Mouse (Mus musculus) heart, adult 18-20 months (tissue): ENCODE measurements at regions not wholly inside any gene's neighbourhood (a gene's known extent, or its start where the extent isn't known, plus 50 kb on each side); places are given as distances from the start of the nearest gene placed in this dataset.

ENCODE experiments used
- DNase-seq, 2 experiments: peaks; one replicate each; pipeline ENCODE4 v3.0.0; 2021 to 2022; ENCODE audit warnings: mixed read lengths in 1 of 2

DNA sequence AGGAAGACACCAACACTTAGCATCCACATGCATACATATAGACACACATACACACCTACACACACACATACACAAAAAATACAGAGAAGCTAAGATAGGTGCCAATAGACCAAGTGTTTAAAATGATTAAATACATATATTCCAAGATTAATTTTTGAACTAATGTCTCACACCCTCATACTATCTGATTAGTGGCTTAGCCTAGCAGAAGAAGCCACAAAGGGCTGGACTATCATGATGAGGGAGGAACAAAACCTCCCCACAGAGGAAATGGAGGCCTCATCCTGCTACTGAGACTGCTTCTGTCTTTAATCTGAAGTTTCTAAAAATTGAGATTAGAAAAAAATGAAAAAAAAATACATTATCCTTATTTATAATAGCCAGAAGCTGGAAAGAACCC is 780.6 kb downstream of the Tmem114 start:
- no peak for DNase-seq

DNA sequence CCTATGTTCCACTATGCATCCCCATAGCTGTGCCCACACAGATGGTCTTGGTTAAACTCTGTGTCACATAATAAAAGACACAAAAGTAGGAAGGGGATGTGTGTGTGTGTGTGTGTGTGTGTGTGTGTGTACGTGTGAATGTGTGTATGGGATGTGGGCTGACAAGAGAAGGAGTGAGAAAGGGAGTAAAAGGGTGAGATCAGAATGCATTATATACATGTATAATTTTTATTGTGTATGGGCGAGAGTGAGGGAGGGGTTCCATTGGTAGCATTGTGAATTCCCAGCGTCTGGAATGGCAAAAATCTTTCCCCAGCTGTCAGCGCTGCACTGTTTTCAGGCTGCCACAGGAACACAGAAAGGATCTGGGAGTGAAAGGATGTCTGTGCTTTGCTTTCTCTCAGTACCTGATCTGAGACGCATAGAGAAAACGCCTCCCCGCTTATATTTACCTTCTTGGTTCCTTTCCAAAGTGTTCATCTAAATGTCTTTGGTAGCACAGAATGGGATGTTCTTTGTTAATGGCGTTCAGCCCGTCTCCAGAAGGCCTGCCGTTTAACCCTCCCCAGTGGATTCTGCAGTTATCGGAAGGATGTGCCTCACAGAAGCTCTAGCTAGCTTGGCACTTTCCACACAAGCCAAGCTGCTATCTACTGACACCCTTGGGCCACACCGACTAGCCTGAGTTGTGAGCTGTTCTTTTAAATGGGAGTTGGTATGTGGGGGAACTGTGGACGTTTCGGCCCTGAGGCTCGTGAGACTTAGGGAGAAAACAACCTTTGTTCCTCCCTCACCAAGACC is 785.8 kb downstream of the Tmem114 start:
- DNase-seq, result peak in 1 of 2 experiments; percentile 1

DNA sequence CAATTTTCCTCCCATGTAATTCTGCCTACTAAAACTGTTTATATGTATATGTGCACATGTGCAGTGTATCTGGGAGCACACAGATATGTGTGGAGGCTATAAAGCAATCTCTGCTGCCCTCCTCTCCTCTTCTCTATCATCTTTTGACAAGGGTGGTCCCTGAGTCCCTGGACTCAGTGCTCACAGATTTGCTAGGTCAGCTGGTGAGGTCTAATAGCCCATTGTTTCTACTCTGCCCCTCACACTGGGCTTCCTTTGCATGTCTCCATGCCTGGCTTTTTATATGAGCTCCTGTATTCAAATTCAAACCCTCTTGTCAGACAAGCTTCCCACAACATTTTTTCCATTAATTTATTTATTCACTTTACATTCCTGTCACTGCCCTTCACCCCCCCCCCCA is 786.9 kb downstream of the Tmem114 start:
- DNase-seq, result no peak

DNA sequence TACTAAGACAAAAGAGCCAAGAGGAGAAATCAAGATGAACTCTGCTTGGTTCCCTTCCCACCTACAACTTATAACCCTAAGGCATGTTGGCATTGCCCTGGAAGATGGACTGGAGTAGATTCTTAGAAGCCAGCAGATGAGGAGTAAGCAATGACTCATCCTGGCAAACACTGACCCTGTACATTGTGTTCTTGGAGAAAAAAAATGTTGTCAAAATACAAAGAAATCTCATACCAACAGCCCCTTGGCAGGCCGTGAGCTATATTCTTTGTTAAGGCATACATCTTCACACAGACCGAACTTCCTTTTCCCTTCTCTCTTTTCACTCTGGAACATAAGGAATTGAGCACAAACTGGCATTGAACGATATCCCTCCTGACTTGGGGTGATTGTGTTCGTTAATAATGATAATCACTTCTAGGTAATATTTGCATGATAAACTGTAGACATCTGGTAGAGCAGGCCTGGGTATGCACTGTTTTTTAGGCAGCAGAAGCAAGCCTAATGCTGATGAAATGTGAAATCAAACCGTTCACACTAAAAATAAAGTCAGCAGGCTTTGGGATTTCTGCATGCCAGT is 787.7 kb downstream of the Tmem114 start:
- DNase-seq, result no peak

DNA sequence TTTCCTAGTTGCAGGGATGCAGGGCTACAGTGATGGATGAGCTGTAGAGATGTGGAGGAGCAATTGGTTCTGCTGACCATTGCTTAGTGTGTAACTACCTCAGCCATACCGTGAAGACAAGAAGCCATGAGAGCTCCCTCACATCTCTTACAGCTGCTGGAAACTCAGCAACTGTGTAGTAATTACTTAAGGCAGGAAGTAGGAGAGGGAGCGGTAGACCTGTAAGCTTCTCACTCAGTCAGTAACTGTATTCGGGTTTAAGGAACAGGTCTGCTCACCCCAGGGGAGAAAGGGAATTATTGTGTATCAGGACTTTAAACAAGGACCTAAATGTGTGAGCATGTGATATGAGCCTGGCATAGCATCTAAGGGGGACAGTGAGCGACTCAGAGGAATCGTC is 788.6 kb downstream of the Tmem114 start:
- DNase-seq, result no peak

DNA sequence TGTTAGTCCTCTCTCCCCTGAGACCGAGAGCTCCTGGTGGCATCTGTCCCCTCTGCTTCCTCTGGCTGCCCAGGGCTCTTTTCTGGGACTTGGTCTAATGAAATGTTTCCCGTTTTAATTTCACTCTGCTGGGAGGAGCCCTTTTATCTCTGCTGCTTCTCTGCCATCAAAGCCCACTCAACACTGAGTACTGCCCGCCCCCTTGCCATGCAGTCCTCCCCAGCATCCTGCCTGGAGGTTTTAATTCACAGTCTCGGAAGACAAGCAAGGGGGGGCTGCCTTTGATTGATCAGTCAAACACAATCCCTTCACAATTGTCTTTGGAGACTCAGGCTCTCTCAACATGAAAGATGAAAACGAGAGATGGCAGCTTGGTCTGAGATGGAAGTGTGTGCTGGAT is 792.5 kb downstream of the Tmem114 start:
- DNase-seq, result no peak

DNA sequence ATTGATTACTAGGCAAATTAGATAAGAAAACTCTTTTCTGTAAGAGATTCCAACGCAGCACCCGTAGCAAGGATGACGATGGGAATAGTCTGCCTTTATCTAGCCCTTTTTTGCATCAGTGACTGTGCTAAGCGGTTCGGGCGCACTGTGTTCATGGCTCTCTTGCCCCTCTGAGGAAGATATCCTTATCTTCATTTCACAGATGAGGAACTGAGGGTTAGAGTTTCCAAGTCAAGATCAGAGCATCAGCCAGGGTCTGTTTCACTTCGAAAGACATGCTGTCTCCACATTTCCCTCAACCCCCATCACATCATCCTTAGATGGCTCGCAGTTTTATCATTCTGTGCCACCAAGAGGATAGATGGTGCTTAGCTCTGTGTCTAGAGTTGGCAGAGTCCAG is 796.6 kb downstream of the Tmem114 start:
- no peak for DNase-seq

DNA sequence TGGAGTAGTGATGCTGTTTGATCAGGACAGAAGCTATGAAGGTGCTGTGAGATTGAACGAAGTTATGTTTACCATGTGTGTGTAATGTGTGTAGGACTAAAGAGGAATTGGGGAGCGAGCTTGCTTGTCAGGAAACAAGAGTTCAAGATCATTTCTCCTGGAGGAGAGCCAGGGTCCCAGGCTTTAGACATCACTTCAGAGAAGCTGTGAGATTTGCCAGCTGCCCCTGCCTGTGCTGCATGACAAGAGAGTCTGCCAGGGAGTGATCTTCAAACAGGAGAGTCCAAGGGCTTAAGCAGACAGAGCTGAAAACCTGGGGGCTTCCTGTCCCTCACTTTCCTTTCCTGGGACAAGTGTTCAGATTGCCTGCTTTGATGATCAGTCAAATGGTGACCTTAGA is 818.3 kb downstream of the Tmem114 start:
- peak in 1 of 2 experiments; percentile 12 for DNase-seq

DNA sequence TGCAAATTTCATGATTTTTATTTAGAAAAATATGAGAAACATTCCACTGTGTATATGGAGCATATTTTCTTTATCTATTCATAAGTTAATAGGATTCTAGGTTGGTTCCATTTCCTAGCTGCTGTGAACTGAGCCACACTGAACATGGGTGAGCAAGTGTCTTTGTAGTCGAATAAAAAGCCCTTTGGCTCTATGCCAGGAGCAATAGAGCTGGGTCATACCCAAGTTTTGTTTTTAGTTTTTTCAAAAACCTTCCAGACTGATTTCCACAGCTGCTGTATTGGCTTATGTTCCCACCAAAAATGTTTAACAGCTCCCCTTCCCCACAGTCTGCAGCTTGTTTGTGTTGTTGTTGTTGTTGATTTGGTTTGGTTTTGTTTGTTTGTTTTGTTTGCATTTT is 822.5 kb downstream of the Tmem114 start:
- peak; percentile 1 to 15 for DNase-seq

DNA sequence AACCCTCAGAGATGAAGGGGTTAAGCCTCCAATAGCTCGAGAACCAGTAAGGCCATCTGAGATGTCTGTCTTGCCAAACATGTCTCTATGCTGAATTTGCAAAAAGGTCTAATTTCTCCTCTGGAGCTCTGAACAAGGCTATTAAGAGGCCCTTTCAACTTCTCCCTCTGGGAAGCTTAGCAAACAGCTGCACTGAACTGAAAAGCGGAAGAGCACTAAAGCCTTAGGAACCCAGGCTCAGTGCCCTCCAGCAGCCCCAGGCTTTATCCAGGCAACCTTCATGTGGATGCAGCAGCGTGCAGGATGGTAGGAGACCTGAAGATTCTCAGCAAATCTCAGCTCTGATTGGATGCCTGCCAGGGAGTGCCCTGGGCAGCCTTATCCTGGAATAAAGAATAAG is 850.1 kb downstream of the Tmem114 start:
- DNase-seq, result peak; percentile 23 to 35

DNA sequence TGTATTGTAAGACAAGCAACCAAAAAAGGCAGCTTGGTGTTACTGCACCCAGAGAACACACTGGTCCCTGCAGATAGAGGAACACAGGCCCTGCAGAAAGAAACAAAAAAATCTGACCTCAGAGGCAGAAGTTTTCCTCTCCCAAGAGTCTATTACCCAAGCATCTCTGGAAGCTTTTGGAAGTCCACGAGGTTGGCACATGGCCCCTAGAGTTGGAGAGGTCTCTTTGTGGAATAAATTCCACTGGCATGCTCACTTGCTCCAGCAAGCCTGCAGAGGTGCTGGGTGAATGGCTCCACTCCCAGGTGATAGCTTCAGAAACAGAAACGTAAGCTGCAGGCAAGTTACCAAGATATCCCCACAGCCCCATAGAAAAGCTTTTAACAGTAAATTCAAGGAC is 864.1 kb downstream of the Tmem114 start:
- DNase-seq, result peak; percentile 69 to 73

DNA sequence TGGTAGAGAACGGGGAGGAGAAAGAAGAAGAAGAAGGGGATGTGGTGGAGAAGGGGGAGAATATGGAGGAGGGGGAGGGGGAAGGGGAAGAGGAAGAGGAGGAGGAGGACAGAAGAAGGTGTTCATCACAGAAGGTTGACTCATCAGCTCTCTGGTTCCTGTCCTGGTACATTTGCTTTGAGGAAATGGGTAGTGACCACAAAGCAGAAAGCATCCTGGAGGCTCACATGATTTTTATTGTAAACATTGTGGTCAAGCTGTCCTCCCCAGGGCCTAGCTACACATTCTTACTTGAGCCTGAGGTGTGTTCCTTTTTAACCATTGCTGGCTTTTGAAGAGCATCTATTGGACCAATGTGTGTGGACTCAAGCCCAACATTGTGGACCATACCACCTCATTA is 865.8 kb downstream of the Tmem114 start:
- peak in 1 of 2 experiments; percentile 43 for DNase-seq

DNA sequence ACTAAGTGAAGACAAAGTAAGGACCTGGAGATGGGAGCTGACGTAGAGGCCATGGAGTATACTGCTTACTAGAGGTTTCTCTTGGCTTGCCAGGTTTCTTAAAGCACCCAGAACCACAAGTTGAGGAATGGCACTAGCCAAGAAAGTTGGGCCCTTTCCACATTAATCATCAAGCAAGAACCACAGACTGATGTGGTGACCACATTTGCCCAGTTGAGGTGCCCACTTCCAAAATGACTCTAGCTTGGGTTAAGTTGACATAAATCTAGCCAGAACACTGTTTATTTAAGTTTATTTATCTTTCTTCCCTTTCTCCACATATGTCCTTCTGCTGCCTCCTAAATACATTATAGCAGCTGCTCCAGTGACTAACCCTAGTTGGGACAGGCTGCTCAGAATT is 866.3 kb downstream of the Tmem114 start:
- DNase-seq, result no peak

DNA sequence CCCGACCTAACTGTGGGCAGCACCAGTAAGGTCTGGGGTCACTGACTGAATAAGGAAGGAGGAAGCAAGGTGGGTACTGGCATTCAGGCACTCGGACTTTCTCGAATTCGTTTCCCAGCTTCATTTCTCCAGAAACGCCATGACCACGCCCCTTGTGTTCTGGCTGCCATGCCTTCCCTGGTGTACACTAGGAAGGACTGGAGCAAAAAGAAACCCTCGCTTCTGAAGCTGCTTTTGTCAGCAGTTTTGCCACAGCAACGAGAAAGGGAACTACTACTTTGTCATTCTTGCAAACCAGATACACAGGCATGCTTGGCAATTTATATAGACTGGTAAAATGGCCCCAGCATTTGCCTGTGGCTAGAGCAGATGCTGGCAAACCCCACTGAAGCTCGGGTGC is 869.0 kb downstream of the Tmem114 start:
- peak; percentile 17 to 51 for DNase-seq

DNA sequence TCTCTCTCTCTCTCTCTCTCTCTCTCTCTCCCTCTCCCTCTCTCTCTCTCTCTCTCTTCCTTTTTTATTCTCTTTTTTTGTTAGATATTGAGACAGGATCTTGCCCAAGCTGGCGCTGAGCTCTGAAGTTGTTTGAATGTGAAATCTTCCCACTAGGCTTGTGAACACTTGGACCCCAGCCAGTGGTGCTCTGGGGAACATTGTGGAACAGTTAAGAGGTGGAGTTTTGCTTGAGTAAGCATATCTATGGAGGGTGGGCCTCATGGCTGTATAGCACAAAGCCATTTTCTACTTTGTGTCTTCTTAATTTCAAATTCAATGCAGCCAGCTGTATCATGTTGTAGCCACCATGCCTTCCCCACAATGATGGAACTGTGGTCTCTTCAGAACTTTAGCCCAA is 875.4 kb downstream of the Tmem114 start:
- DNase-seq, result no peak

DNA sequence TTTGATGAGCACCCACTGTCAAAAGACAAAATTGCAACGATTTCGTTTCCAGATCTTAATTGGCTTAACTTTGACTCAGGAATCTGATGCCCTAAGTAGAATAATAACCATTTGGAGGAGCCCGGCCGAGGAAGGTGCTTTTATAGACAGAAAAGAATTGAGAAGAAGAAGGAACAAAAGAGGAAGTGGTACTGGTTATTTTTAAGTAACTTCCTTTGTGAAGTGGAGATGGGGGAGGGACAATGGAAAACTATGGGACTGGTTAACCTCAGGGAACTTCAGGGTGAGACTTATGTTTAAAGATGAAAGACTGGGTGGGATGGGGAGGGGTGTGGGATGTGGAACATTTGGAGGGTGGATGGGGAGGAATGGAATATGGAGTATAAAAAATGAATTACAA is 880.9 kb downstream of the Tmem114 start:
- peak in 1 of 2 experiments; percentile 27 for DNase-seq

DNA sequence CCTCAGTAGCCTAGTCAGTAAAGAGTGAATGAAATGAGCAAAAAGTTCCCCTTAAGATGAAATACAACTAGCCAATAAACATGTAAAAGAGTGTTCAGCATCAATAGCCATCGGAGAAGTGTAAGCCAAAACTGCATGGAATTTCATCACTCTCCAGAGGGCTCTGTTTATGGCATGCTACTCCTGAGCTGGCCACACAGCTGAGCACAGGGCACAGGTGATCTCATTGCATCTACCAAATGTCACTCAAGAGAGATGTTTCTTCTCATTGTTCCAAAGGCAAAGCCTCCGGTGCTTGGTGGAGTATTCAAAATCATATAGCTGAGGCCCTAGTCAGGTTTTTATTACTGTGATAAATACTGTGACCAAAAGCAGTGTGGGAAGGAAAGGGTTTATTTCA is 895.1 kb downstream of the Tmem114 start:
- no peak for DNase-seq

DNA sequence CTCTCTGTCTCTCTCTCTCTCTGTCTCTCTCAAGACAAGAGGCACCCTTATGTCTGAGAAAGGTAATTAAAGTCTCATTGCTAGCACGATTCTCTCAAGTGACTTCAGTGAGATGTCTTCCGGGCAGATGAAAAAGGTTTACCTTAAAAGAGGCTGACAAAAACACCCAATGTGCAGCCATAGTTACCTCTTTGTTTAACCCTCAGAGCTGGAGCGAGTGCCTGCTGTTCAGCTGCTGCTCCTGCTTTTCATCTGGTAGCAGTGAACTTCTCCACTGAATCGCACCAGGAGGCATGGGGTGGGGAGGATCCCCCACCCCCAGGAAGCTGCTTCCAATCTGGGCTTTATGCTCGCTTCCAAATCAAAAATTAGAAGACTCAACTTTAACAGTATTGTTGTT is 896.0 kb downstream of the Tmem114 start:
- no peak for DNase-seq

DNA sequence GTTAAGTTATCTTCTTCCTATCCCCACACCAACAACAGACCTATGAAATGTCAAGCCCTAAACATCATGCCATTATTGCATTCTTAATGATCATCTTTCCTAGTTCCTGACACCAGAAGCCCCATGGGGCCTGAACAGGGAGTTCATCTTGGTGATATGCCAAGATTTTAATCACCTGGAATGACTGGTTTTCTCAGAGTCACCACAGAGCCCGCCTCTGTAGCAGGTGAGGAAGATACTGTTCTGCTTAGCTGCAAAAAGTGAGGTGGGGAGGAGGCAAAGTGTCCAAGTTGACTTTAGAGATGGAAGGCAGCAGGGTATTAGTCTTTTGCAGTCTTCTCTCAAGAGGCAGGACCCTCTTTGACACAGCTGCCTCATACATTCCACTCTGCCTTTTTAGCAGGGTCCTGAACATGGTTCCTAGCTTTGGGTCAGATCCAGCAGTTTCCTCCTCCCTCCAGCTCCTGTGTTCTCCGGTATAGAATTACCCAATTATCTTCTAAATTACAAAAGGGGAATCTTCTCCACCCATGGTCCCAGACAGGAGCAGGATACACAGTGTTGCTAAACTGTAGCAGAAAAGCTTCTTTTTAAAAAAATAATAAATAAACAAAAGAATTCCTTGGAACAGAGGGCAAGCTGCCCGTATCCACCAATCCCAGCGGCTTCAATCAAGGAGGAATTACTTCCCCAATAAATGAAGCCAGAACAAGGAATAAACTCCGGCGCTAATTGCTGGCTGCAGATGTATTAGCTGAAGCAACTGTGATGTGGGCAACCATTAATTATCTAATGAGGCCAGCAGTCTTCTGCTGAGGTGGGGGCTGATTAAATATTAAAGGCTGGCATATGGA is 896.8 kb downstream of the Tmem114 start:
- DNase-seq, result no peak

DNA sequence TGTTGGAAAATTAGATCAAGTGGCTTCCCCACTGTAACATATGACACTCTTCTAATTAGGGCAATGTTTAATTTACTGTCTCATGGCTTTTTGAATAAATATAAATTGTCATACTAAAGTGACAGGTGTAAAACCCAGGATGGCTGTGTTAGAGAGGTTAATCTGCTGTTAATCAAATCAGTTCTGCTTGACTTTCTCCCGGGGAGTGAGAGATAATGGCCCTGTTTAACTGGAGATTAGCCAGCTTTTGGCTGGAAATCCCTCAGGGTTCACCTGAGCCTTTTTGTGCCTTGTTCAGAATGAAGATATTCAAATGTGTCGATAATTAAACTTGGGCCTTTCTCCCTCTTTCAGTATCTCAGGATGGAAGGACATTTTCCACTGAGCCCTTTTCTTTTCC is 906.2 kb downstream of the Tmem114 start:
- DNase-seq, result no peak
